In the genomic region with DNA sequence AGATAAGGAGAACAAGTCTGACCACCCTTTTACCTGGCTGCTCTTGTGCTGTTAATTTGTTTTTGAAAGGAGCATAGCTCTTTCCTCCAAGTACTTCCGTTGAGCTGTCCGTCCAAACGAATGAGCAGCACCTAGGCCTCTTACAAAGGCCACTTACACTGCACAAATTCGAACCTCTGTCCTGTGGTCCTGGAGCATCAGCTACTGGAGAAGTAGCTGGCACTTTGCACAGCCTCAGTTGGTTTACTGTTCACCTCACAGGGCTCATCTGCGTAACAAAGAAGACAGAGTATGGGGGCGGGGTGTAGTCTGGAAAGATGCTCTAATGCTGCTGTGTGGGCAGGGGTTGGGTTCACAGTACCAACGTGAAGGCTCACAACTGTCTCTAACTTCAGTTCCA, we compare ENCODE assay signal across 24 mouse cellular contexts. TPM values are rescaled to one million over a fixed set of nuclear protein-coding genes. Genes with fewer than 3 reads are reported as not detected.
DNase-seq lines count a peak whose midpoint lies in the region; ATAC-seq and TF ChIP-seq lines count a peak whose summit lies in the region.
"Had no signal": no experiment of that assay in that cellular context is flagged by ENCODE, and none has a peak within 500 bp of the region (broad histone marks: within the 10 kb centered on the region; RNA-seq: fewer than 3 reads in every experiment).

No protein-coding gene starts in this region.

- H3K4me3 ChIP-seq in ES-E14 (ENCODE audit: insufficient read depth in 1 of 2, low read depth in 1 of 2, low read length in 2 of 2, poor library complexity in 1 of 2, severe bottlenecking in 1 of 2) = no peak overlapping the region
- no peak overlapping the region for H3K4me3 ChIP-seq in stomach, embryonic 16.5 days (replicated peaks; ENCODE audit: low read length)
- H3K4me3 ChIP-seq in kidney, embryonic 16.5 days (ENCODE audit: low read length) = no peak overlapping the region
- H3K4me3 ChIP-seq: embryonic facial prominence, embryonic 10.5 days; erythroblast, embryonic 14.5 days; forebrain, embryonic 10.5 days; gastrocnemius, adult 2 months; heart, embryonic 15.5 days; hindbrain, embryonic 10.5 days had no signal

- no peak for ATAC-seq in stomach, embryonic 16.5 days (ENCODE audit: insufficient read depth, low FRiP score)
- no peak for ATAC-seq in kidney, embryonic 16.5 days (ENCODE audit: low FRiP score, low TSS enrichment)
- ATAC-seq: forebrain, embryonic 14.5 days; intestine, embryonic 16.5 days; Patski had no signal

- DNase-seq in thymus, postnatal 14 days = peak; percentile 17
- no peak for DNase-seq in thymus, postnatal 36 days
- peak; percentile 47 for DNase-seq in ES-E14 (ENCODE audit: low read depth, low spot score)
- peak; percentile 85 for DNase-seq in R1 (ENCODE audit: low read depth, low spot score)
- DNase-seq in layer of hippocampus, adult 11-12 months (ENCODE audit: low spot score) = no peak
- DNase-seq in B cell, adult 2 months = no peak
- DNase-seq: adrenal gland, postnatal 14 days; cerebellum, adult 18-20 months; cerebellum, postnatal 10 days; gastrocnemius, adult 2 months; gastrocnemius, postnatal 25 days had no signal

- H3K9ac ChIP-seq in ES-E14 (ENCODE audit: insufficient read depth, low read depth, low read length, poor library complexity, severe bottlenecking) = no peak overlapping the region
- no peak overlapping the region for H3K9ac ChIP-seq in stomach, embryonic 16.5 days (ENCODE audit: low read length)
- H3K9ac ChIP-seq in kidney, embryonic 16.5 days (replicated peaks; ENCODE audit: low read length) = no peak overlapping the region
- H3K9ac ChIP-seq: heart, embryonic 15.5 days; hindbrain, embryonic 14.5 days had no signal

- H3K4me1 ChIP-seq in ES-E14 (ENCODE audit: control insufficient read depth in 2 of 2, insufficient read depth in 2 of 2, low read length in 2 of 2, poor library complexity in 1 of 2) = peaks cover 0 to 10% of the 10 kb centered on the region in 2 experiments; a peak in 3 of 4 replicates
- no peaks in the 10 kb centered on the region for H3K4me1 ChIP-seq in stomach, embryonic 16.5 days (ENCODE audit: control insufficient read depth, insufficient read depth, low read length)
- peaks cover 6% of the 10 kb centered on the region; the same call in 1 of the 2 replicates for H3K4me1 ChIP-seq in kidney, embryonic 16.5 days (ENCODE audit: insufficient read depth, low read length)

- in situ Hi-C loops in ES-E14 (cut with MboI; ENCODE audit: low sequenced_read_pairs in 2 of 2, unreplicated experiment in 2 of 2) = no loop called here

- no peaks in the 10 kb centered on the region for H3K27me3 ChIP-seq in stomach, embryonic 16.5 days (ENCODE audit: control insufficient read depth, insufficient read depth, low read length)
- no peaks in the 10 kb centered on the region for H3K27me3 ChIP-seq in kidney, embryonic 16.5 days (ENCODE audit: insufficient read depth, low read length)
- H3K27me3 ChIP-seq: heart, embryonic 15.5 days; Patski had no signal

- 60% methylated on average over 7 of the region's 7 CpGs for WGBS in stomach, embryonic 16.5 days
- WGBS in kidney, embryonic 16.5 days = 66% methylated on average over 7 of the region's 7 CpGs

- no peak overlapping the region; the same call in 1 of the 2 replicates for H3K27ac ChIP-seq in ES-E14 (ENCODE audit: insufficient read depth, low read depth, low read length, poor library complexity, severe bottlenecking)
- peak overlapping the region; percentile 37; the same call in 1 of the 2 replicates for H3K27ac ChIP-seq in stomach, embryonic 16.5 days (ENCODE audit: low read length)
- no peak overlapping the region for H3K27ac ChIP-seq in kidney, embryonic 16.5 days (ENCODE audit: low read length)
- H3K27ac ChIP-seq: embryonic facial prominence, embryonic 10.5 days; forebrain, embryonic 10.5 days; gastrocnemius, adult 2 months; heart, embryonic 15.5 days; hindbrain, embryonic 10.5 days; hindbrain, embryonic 14.5 days had no signal

- no peaks in the 10 kb centered on the region for H3K9me3 ChIP-seq in ES-E14 (ENCODE audit: control insufficient read depth, insufficient read depth, low read depth, low read length)
- no peaks in the 10 kb centered on the region for H3K9me3 ChIP-seq in stomach, embryonic 16.5 days (replicated peaks; ENCODE audit: control insufficient read depth, low read length)
- no peaks in the 10 kb centered on the region for H3K9me3 ChIP-seq in kidney, embryonic 16.5 days (ENCODE audit: low read length)
- H3K9me3 ChIP-seq: embryonic facial prominence, embryonic 10.5 days; forebrain, embryonic 10.5 days; G1E; heart, embryonic 15.5 days; hindbrain, embryonic 10.5 days had no signal

- no peak overlapping the region for H3K4me2 ChIP-seq in stomach, embryonic 16.5 days (ENCODE audit: low read depth, low read length)
- H3K4me2 ChIP-seq in kidney, embryonic 16.5 days (replicated peaks; ENCODE audit: low read depth, low read length) = no peak overlapping the region
- H3K4me2 ChIP-seq: heart, embryonic 11.5 days; heart, embryonic 15.5 days; hindbrain, embryonic 14.5 days had no signal

- no peaks in the 10 kb centered on the region for H3K36me3 ChIP-seq in ES-E14 (ENCODE audit: control insufficient read depth, insufficient read depth, low read length, poor library complexity, severe bottlenecking)
- H3K36me3 ChIP-seq in stomach, embryonic 16.5 days (ENCODE audit: control insufficient read depth, insufficient read depth, low read length) = no peaks in the 10 kb centered on the region
- no peaks in the 10 kb centered on the region for H3K36me3 ChIP-seq in kidney, embryonic 16.5 days (ENCODE audit: insufficient read depth, low read length)
- H3K36me3 ChIP-seq: embryonic facial prominence, embryonic 10.5 days; forebrain, embryonic 10.5 days; G1E; heart, embryonic 15.5 days; hindbrain, embryonic 10.5 days had no signal

TF ChIP-seq in ES-E14, 5 proteins besides CTCF, POLR2A, EP300 and RAD21:
- TF ChIP-seq HCFC1 (IDR thresholded peaks at IDR 0.05; ENCODE audit: borderline replicate concordance, insufficient read depth, low read length) = no peak
- TF ChIP-seq ZNF384 (IDR thresholded peaks at IDR 0.05; ENCODE audit: low read depth, low read length) = no peak
- TF ChIP-seq CHD2 (IDR thresholded peaks at IDR 0.05; ENCODE audit: low read depth, low read length) = no peak
- no peak for TF ChIP-seq MAFK (IDR thresholded peaks at IDR 0.05; ENCODE audit: insufficient read depth, low read depth, low read length)
- no peak for TF ChIP-seq ZC3H11A (IDR thresholded peaks at IDR 0.05; ENCODE audit: borderline replicate concordance, low read depth, low read length)

RNA-seq across cellular contexts. Expression of a gene that starts 15.7 kb away (rescaled TPM):
- 22.4 and 26.0 TPM in 2 replicates for total RNA-seq in ES-E14 (2012; rRNA removed)
- 55.3 and 57.8 TPM in 2 replicates for polyA plus RNA-seq in stomach, embryonic 16.5 days (2015; fragmentation: Nextera tagmentation; extraction: Ambion mirVana)
- polyA plus RNA-seq in kidney, embryonic 16.5 days (2015; fragmentation: Nextera tagmentation; extraction: Ambion mirVana) = 68.3 and 68.8 TPM in 2 replicates
- polyA plus RNA-seq: erythroblast, embryonic 14.5 days; G1E had no signal

RNA-seq across cellular contexts. Expression of a gene that starts 55.4 kb away (rescaled TPM):
- 3.8 and 5.6 TPM in 2 replicates for total RNA-seq in ES-E14 (2012; rRNA removed)
- polyA plus RNA-seq in stomach, embryonic 16.5 days (2015; fragmentation: Nextera tagmentation; extraction: Ambion mirVana) = 2.5 and 3.7 TPM in 2 replicates
- 1.2 and 1.7 TPM in 2 replicates for polyA plus RNA-seq in kidney, embryonic 16.5 days (2015; fragmentation: Nextera tagmentation; extraction: Ambion mirVana)
- total RNA-seq: gastrocnemius, postnatal 25 days had no signal
- polyA plus RNA-seq: erythroblast, embryonic 14.5 days; G1E; Patski had no signal

Comparison
In these comparisons a context has a peak if more than half of its experiments do, and no peak if none do; other contexts are left out.
1. DNase-seq: peak in thymus, postnatal 14 days (single experiment), ES-E14 (single experiment) and R1 (single experiment); none in thymus, postnatal 36 days (0 of 2), layer of hippocampus, adult 11-12 months (single experiment) and B cell, adult 2 months (0 of 2).